Mouse (Mus musculus): ENCODE results near the gene M1ap. TPM values are rescaled to one million over a fixed set of nuclear protein-coding genes. Genes with fewer than 3 reads are reported as not detected.
A peak's percentile ranks its signal among the peaks of the same experiment; 100 is the strongest.

M1ap gene
- polyA plus RNA-seq, 1 experiment from 2014 or later, result 0.19 TPM

GRCm38 (mm10) chr6:83019044-83019443, 72.3 kb downstream of the M1ap start:
- 80% methylated on average over 3 of the region's 3 CpGs for WGBS
- peaks cover 1% of the 10 kb centered on the region for H3K4me1 ChIP-seq
- no peak overlapping the region for H3K4me3 ChIP-seq
- no peaks in the 10 kb centered on the region for H3K27me3 ChIP-seq (ENCODE audit: low read depth, poor library complexity, severe bottlenecking)
- no peaks in the 10 kb centered on the region for H3K9me3 ChIP-seq (replicated peaks)
- H3K27ac ChIP-seq, result no peak overlapping the region
- DNase-seq (ENCODE audit: low spot score), result no peak
- no peaks in the 10 kb centered on the region for H3K36me3 ChIP-seq

- DNase-seq (ENCODE audit: low spot score), result no peak
- 86% methylated on average over 6 of the region's 6 CpGs for whole genome bisulfite sequencing
- Histone ChIP-seq H3K36me3 (no peaks in the 10 kb centered on the region), H3K4me3 (no peak overlapping the region), H3K27me3 (ENCODE audit: low read depth, poor library complexity, severe bottlenecking) (no peaks in the 10 kb centered on the region), H3K9me3 (replicated peaks) (no peaks in the 10 kb centered on the region), H3K27ac (no peak overlapping the region), H3K4me1 (peaks cover 4% of the 10 kb centered on the region)
Observed at GRCm38 (mm10) chr6:83020121-83020520, 73.4 kb downstream of the M1ap start.

DNA sequence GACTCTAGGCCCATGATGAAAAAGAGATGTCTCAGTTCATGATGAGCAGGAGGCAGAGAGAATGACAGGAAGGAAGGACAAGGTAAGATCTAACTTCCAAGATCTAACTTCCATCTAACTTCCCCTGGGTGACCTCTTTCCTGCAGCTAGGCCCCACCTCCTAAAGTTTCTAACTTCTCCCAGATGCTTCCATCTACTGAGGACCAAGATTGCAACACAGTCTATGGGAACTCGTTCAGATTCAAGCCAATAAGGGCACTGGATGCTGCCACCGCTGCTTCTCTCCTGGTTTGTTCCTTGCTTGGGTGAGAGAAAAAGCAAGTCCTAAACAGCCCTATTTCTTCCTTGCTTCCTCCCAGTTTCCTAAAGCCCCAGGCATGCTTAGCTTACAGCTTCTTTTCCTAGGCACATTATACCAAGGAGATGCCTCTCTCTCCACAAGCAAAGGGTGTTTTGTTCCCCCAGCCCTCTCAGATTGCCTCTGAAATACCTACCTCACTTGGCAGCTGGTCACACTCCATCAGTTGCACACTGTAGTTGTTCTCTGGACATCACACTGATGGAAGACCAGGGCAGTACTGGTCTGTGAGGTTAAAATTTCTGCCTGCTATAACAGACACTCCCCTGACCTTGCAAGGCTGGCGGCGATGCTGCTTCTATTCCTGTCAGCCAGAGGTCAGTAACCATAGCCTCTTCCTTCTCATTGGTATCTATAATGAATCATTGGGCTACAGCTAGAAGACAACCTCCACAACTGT, 74.3 kb downstream of the M1ap start:
- Histone ChIP-seq H3K27ac (no peak overlapping the region), H3K4me3 (no peak overlapping the region), H3K4me1 (peaks cover 4% of the 10 kb centered on the region), H3K27me3 (ENCODE audit: low read depth, poor library complexity, severe bottlenecking) (no peaks in the 10 kb centered on the region), H3K36me3 (no peaks in the 10 kb centered on the region), H3K9me3 (replicated peaks) (no peaks in the 10 kb centered on the region)
- no peak for DNase-seq (ENCODE audit: low spot score)
- WGBS, result 85% methylated on average over 4 of the region's 4 CpGs

DNA sequence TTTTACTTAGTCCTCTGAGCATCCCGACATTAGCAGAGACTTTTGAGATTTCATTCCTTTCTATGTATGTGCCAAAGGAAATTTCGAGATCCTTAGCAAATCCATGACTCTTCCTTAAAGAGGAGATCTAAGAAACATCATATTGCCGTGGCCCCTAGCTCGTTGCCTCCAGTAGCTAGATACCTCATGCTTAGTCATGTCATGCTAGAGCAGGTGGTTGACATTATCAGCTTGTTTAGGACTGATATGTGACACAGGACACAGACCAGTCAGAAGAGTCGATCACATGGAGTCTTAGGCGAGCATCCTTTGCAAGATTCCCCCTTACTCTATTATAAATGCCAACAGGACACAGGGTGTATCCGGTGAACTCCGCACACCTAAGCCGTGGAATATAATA, 76.3 kb downstream of the M1ap start:
- Histone ChIP-seq H3K4me3 (no peak overlapping the region), H3K9me3 (replicated peaks) (no peaks in the 10 kb centered on the region), H3K27me3 (ENCODE audit: low read depth, poor library complexity, severe bottlenecking) (peaks cover 12% of the 10 kb centered on the region), H3K4me1 (peaks cover 13% of the 10 kb centered on the region), H3K27ac (no peak overlapping the region), H3K36me3 (no peaks in the 10 kb centered on the region)
- 87% methylated on average over 9 of the region's 9 CpGs for WGBS
- no peak for DNase-seq (ENCODE audit: low spot score)

DNA sequence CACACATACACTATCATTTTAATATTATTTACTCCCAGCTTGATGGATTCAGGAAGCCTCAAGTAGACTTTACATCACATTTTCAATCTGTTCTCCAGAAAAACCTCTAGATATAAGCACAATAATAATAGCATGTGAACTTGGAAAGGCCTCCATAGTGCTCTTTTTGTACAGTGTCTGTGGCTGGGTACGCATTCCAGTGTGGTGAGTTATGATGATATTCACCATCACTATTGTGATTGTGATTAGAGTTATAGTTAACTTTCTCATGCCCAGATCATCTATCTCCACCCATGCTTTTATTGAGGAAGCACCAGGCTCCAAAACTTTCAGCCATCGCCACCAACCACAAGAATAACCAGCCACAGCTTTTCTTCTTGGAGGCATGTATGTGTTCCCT, 77.1 kb downstream of the M1ap start:
- WGBS, result 98% methylated on average over 2 of the region's 2 CpGs
- Histone ChIP-seq H3K4me1 (peaks cover 14% of the 10 kb centered on the region), H3K9me3 (replicated peaks) (no peaks in the 10 kb centered on the region), H3K27ac (no peak overlapping the region), H3K36me3 (no peaks in the 10 kb centered on the region), H3K4me3 (no peak overlapping the region), H3K27me3 (ENCODE audit: low read depth, poor library complexity, severe bottlenecking) (peaks cover 20% of the 10 kb centered on the region)
- DNase-seq (ENCODE audit: low spot score), result no peak

DNA sequence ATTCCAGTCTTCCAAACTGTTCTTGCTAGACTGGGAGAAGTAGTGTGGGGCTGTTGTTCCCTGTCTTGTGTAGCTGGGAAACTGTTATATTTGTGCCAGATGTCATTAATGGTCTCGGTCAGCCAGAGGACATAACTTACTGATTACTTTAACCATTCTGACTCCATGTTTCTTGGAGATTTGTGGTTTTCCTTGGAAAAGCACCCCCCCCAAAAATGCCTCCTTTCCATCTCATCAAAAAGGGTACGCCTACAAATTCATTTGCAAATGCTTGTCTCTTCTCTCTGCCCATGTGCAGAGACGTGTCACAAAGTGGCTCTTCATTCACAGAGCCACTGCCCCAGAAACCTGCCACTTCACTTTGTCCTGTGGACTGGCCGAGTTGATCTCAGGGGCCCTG, 77.7 kb downstream of the M1ap start:
- H3K27ac ChIP-seq, result no peak overlapping the region
- H3K27me3 ChIP-seq (ENCODE audit: low read depth, poor library complexity, severe bottlenecking), result peaks cover 26% of the 10 kb centered on the region
- H3K4me1 ChIP-seq, result peaks cover 14% of the 10 kb centered on the region
- no peaks in the 10 kb centered on the region for H3K9me3 ChIP-seq (replicated peaks)
- no peak for DNase-seq (ENCODE audit: low spot score)
- H3K36me3 ChIP-seq, result no peaks in the 10 kb centered on the region
- H3K4me3 ChIP-seq, result no peak overlapping the region
- WGBS, result 78% methylated on average over 4 of the region's 4 CpGs

GRCm38 (mm10) chr6:83025221-83025620, 78.5 kb downstream of the M1ap start:
- peaks cover 34% of the 10 kb centered on the region for H3K27me3 ChIP-seq (ENCODE audit: low read depth, poor library complexity, severe bottlenecking)
- peaks cover 14% of the 10 kb centered on the region for H3K4me1 ChIP-seq
- 86% methylated on average over 4 of the region's 4 CpGs for WGBS
- H3K9me3 ChIP-seq (replicated peaks), result no peaks in the 10 kb centered on the region
- DNase-seq (ENCODE audit: low spot score), result no peak
- H3K36me3 ChIP-seq, result no peaks in the 10 kb centered on the region
- H3K27ac ChIP-seq, result no peak overlapping the region
- no peak overlapping the region for H3K4me3 ChIP-seq

DNA sequence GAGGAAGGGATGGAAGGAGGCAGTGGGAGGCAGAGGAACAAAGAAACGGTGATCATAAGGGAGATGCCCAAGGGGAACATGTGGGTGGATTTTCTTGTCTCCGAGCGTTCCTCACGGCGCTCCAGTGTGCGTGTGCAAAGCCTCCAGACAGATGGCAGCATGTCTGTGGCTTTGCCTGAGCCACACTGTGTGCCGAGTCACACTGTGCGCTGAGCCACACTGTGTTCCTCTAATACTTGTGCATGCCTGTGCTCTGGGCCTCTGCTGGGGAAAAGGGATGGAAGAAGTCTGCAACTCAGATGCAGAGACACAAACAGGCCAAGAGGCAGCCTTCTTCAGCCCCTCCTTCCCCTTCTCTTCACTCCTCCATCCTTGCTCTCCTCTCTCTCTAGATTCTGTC, 80.6 kb downstream of the M1ap start:
- Histone ChIP-seq H3K4me3 (no peak overlapping the region), H3K27ac (peak overlapping the region; percentile 43), H3K9me3 (replicated peaks) (no peaks in the 10 kb centered on the region), H3K4me1 (peaks cover 23% of the 10 kb centered on the region), H3K36me3 (no peaks in the 10 kb centered on the region), H3K27me3 (ENCODE audit: low read depth, poor library complexity, severe bottlenecking) (peaks cover 55% of the 10 kb centered on the region)
- WGBS, result 84% methylated on average over 8 of the region's 8 CpGs
- DNase-seq (ENCODE audit: low spot score), result no peak

DNA sequence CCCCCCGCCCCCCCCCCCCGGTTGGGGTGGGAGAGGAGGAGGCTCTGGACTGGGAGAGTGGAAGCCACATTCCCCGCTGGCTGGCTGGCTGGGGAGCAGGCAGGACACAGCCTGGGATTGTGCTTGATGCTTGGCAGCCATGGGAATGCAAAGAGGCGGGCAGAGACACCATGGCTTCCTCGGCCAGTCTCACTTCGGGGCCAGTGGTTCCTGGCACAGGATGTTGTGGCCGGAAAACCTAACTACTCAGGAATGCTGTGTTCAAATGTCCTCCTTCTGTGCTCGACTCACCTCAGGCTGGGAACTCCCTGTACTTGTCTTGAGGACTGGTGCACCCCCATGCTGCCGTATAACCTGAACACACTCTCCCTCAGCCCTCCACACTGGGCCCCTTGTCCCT, 81.0 kb downstream of the M1ap start:
- H3K4me3 ChIP-seq, result no peak overlapping the region
- peaks cover 28% of the 10 kb centered on the region for H3K4me1 ChIP-seq
- H3K9me3 ChIP-seq (replicated peaks), result no peaks in the 10 kb centered on the region
- H3K27ac ChIP-seq, result peak overlapping the region; percentile 43
- H3K36me3 ChIP-seq, result no peaks in the 10 kb centered on the region
- peaks cover 59% of the 10 kb centered on the region for H3K27me3 ChIP-seq (ENCODE audit: low read depth, poor library complexity, severe bottlenecking)
- no peak for DNase-seq (ENCODE audit: low spot score)
- WGBS, result 54% methylated on average over 7 of the region's 9 CpGs

DNA sequence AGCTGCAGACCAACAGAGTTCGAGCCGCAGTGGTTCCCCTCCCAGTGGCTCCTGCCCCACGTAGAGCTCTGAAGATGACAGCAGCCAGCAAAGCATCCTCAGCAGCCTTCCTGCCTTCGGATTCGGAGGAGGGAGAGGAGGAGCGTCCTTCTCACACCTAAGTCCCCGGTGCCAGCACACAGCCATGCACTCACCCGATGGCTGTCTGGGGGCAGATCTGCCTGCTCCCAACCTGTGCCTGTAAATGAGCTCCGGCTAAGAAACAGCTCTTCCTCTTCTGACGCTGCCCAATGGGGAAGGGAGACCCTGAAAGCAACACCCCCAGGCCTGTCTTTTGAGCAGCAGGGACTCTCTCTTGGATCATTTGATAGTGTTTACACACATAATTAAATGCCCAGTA, 83.1 kb downstream of the M1ap start:
- 16% methylated on average over 10 of the region's 10 CpGs for WGBS
- Histone ChIP-seq H3K27ac (no peak overlapping the region), H3K4me1 (peaks cover 41% of the 10 kb centered on the region), H3K36me3 (no peaks in the 10 kb centered on the region), H3K9me3 (replicated peaks) (no peaks in the 10 kb centered on the region), H3K4me3 (no peak overlapping the region), H3K27me3 (ENCODE audit: low read depth, poor library complexity, severe bottlenecking) (peaks cover 64% of the 10 kb centered on the region)
- DNase-seq (ENCODE audit: low spot score), result no peak

DNA sequence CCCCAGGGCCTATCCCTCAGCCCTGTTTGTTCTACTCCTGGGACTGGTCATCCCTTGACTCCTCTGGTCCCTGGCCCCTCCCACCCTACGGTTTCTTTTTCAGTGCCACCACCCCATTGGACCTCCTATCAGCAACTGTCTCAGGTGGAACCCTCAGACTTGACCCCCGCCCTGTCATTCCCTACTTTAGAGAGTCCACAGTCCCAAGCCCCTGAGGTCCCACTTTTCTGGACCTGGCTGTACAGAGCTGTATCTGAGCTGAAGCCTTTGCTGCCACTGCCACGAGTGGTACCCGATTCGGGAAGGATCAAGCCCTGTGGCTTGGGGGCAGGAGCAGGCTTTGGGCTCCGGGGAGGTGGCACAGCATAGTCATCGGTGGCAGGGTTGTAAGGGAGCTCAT, 84.4 kb downstream of the M1ap start:
- 62% methylated on average over 7 of the region's 7 CpGs for WGBS
- Histone ChIP-seq H3K9me3 (replicated peaks) (no peaks in the 10 kb centered on the region), H3K27ac (no peak overlapping the region), H3K36me3 (no peaks in the 10 kb centered on the region), H3K4me1 (peaks cover 49% of the 10 kb centered on the region), H3K27me3 (ENCODE audit: low read depth, poor library complexity, severe bottlenecking) (peaks cover 78% of the 10 kb centered on the region), H3K4me3 (no peak overlapping the region)
- DNase-seq (ENCODE audit: low spot score), result no peak

DNA sequence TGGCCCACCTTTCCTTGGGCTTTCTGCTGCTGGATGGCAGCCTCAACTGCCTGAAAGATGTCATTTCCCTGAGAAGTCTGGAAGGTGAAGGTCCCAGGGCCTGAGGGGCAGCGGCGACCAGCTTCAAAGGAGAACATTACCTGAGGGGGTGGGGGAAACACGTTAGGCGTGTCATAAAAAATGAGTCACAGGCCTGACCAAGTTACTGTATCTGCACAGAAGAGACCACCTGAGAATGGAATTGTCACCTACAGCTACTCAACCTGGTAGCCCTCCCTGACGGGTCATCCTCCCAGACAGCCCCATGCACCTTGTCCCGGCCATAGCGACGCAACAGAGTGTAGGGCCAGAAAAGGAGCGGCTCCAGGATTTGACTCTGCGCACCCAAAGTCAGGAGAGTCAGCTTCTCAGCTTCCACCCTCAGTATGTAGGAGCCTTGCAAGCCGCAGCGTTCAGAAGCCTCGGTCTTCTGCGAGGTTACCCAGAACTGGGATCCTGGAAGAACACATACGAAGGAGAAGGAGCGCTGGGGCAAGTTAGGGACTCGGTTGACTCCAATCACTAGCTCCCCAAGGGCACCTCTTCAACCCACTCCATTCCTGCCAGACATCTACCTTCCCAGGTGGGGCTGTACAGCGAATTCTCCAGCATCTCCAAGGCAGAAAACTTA, 85.4 kb downstream of the M1ap start:
- Histone ChIP-seq H3K4me1 (peaks cover 49% of the 10 kb centered on the region), H3K27me3 (ENCODE audit: low read depth, poor library complexity, severe bottlenecking) (peaks cover 83% of the 10 kb centered on the region), H3K36me3 (no peaks in the 10 kb centered on the region), H3K4me3 (peak overlapping the region; percentile 66), H3K9me3 (replicated peaks) (no peaks in the 10 kb centered on the region), H3K27ac (peak overlapping the region; percentile 88; the same call in 1 of the 2 replicates)
- DNase-seq (ENCODE audit: low spot score), result no peak
- 14% methylated on average over 18 of the region's 18 CpGs for WGBS

- WGBS, result under 1% methylated on average over 31 of the region's 31 CpGs
- DNase-seq (ENCODE audit: low spot score), result peak; percentile 74
- Histone ChIP-seq H3K4me3 (peak overlapping the region; percentile 66), H3K4me1 (peaks cover 43% of the 10 kb centered on the region), H3K36me3 (no peaks in the 10 kb centered on the region), H3K27me3 (ENCODE audit: low read depth, poor library complexity, severe bottlenecking) (peaks cover 83% of the 10 kb centered on the region), H3K9me3 (replicated peaks) (no peaks in the 10 kb centered on the region), H3K27ac (peak overlapping the region; percentile 88)
Observed at GRCm38 (mm10) chr6:83032769-83033191, 86.1 kb downstream of the M1ap start.
